Mouse (Mus musculus) liver, embryonic 11.5 days (tissue): ENCODE measurements around the gene Smc5. TPM values are rescaled to one million over a fixed set of nuclear protein-coding genes. Genes with fewer than 3 reads are reported as not detected.

Experiments used
- ATAC-seq: fragments of 200-750 bp; cut with Nextera tagmentation; replicated peaks from 2 replicates; pipeline ENCODE4 v1.8.0; 2017; ENCODE audit warnings: moderate number of reproducible peaks, mild to moderate bottlenecking, moderate TSS enrichment, moderate library complexity; ENCODE audit not compliant: low FRiP score
- DNase-seq: peaks from one replicate; pipeline ENCODE4 v3.0.0-alpha.2; 2017; ENCODE audit warnings: low spot score
- H3K27ac ChIP-seq: fragments of 300-500 bp; sonication (generic); 2 replicates; pipeline ENCODE4 v1.5.1; 2014; ENCODE audit warnings: mild to moderate bottlenecking, low read depth, low read length, control low read depth
- H3K27me3 ChIP-seq: fragments of 300-500 bp; sonication (generic); replicated peaks from 2 replicates; pipeline ENCODE4 v1.6.1; 2014; ENCODE audit warnings: low read length, mixed read lengths; ENCODE audit not compliant: control insufficient read depth, insufficient read depth
- H3K36me3 ChIP-seq: fragments of 300-500 bp; sonication (generic); 2 replicates; pipeline ENCODE4 v1.6.1; 2014; ENCODE audit warnings: mild to moderate bottlenecking, low read length, moderate library complexity, mixed read lengths; ENCODE audit not compliant: control insufficient read depth, insufficient read depth
- H3K4me1 ChIP-seq: fragments of 300-500 bp; sonication (generic); replicated peaks from 2 replicates; pipeline ENCODE4 v1.6.1; 2014; ENCODE audit warnings: low read length, mixed read lengths; ENCODE audit not compliant: control insufficient read depth, insufficient read depth
- H3K4me2 ChIP-seq: fragments of 300-500 bp; sonication (generic); 2 replicates; pipeline ENCODE4 v1.6.1; 2014; ENCODE audit warnings: mild to moderate bottlenecking, control low read depth, moderate library complexity
- H3K4me3 ChIP-seq: fragments of 300-500 bp; sonication (generic); 2 replicates; pipeline ENCODE4 v1.5.1; 2014; ENCODE audit warnings: low read depth, low read length, control low read depth
- H3K9ac ChIP-seq: fragments of 300-500 bp; sonication (generic); 2 replicates; pipeline ENCODE4 v1.6.1; 2014; ENCODE audit warnings: low read depth, low read length, control low read depth
- H3K9me3 ChIP-seq: fragments of 300-500 bp; sonication (generic); 2 replicates; pipeline ENCODE4 v1.6.1; 2016; ENCODE audit warnings: low read length, inconsistent platforms, mixed read lengths; ENCODE audit not compliant: control insufficient read depth
- WGBS: fragments of 180-500 bp; shearing (Covaris S2); extraction: QIAGEN DNeasy Blood & Tissue Kit; methylation state at CpG from one replicate; pipeline ENCODE4 v1.1.7; 2014; 5-methylcytosine and 5-hydroxymethylcytosine counted together
- polyA plus RNA-seq: library from polyadenylated mRNA; unstranded; fragments of >200 nt; fragmentation: Nextera tagmentation; extraction: Ambion mirVana; gene quantifications from 2 replicates; pipeline ENCODE4 v1.2.1, GENCODE M21; 2014

Smc5 gene
- polyA plus RNA-seq = 32.4 and 33.9 TPM in 2 replicates

- ATAC-seq = peak; percentile 96
- H3K4me2 ChIP-seq = peak within 1 kb of the TSS; percentile 85
- WGBS = under 1% methylated on average over 69 of the region's 69 CpGs
- H3K9me3 ChIP-seq = no peaks in the 10 kb centered on the region
- DNase-seq = peak; percentile 91
- no peaks in the 10 kb centered on the region for H3K27me3 ChIP-seq
- H3K4me3 ChIP-seq = peak within 1 kb of the TSS; percentile 88
- peaks cover 7% of the 10 kb centered on the region for H3K4me1 ChIP-seq
- H3K9ac ChIP-seq = peak within 1 kb of the TSS; percentile 96
- H3K27ac ChIP-seq = peak within 1 kb of the TSS; percentile 78
- H3K36me3 ChIP-seq = peaks cover 4% of the 10 kb centered on the region; the same call in 1 of the 2 replicates
Observed at GRCm38 (mm10) chr19:23273355-23274053, at the start of gene Smc5. TSS of gene Smc5 (minus strand) at chr19:23273897.

GRCm38 (mm10) chr19:23323107-23323506 is 49.4 kb upstream of the Smc5 start:
- H3K27me3 ChIP-seq = no peaks in the 10 kb centered on the region
- no peak overlapping the region for H3K4me3 ChIP-seq
- H3K4me1 ChIP-seq = no peaks in the 10 kb centered on the region
- no peak overlapping the region for H3K27ac ChIP-seq
- 42% methylated on average over 3 of the region's 3 CpGs for WGBS
- no peak overlapping the region for H3K9ac ChIP-seq
- no peaks in the 10 kb centered on the region for H3K36me3 ChIP-seq
- H3K9me3 ChIP-seq = no peaks in the 10 kb centered on the region
- H3K4me2 ChIP-seq = no peak overlapping the region
- no peak for DNase-seq
- ATAC-seq = no peak

- Histone ChIP-seq H3K9me3 (no peaks in the 10 kb centered on the region), H3K27ac (no peak overlapping the region), H3K4me2 (no peak overlapping the region), H3K9ac (no peak overlapping the region), H3K27me3 (no peaks in the 10 kb centered on the region), H3K4me3 (no peak overlapping the region), H3K4me1 (no peaks in the 10 kb centered on the region), H3K36me3 (no peaks in the 10 kb centered on the region)
- ATAC-seq (no peak), DNase-seq (no peak)
- 75% methylated on average over 5 of the region's 5 CpGs for WGBS
Observed at GRCm38 (mm10) chr19:23317989-23318358, 44.3 kb upstream of the Smc5 start.

- no peak for DNase-seq
- 65% methylated on average over 5 of the region's 5 CpGs for WGBS
Observed at GRCm38 (mm10) chr19:23317295-23317988, 43.7 kb upstream of the Smc5 start.

GRCm38 (mm10) chr19:23316851-23317250 is 43.2 kb upstream of the Smc5 start:
- Histone ChIP-seq H3K9ac (no peak overlapping the region), H3K27ac (no peak overlapping the region), H3K4me3 (no peak overlapping the region), H3K9me3 (no peaks in the 10 kb centered on the region), H3K4me1 (no peaks in the 10 kb centered on the region), H3K36me3 (no peaks in the 10 kb centered on the region), H3K4me2 (no peak overlapping the region), H3K27me3 (no peaks in the 10 kb centered on the region)
- DNase-seq (no peak), ATAC-seq (no peak)
- 83% methylated on average over 5 of the region's 5 CpGs for WGBS

More at GRCm38 (mm10) chr19:23317295-23317988, 43.7 kb upstream of the Smc5 start:
- Histone ChIP-seq H3K4me2 (no peak overlapping the region), H3K27me3 (no peaks in the 10 kb centered on the region), H3K9me3 (no peaks in the 10 kb centered on the region), H3K36me3 (no peaks in the 10 kb centered on the region), H3K9ac (no peak overlapping the region), H3K4me3 (no peak overlapping the region), H3K27ac (no peak overlapping the region), H3K4me1 (no peaks in the 10 kb centered on the region)
- ATAC-seq = no peak

GRCm38 (mm10) chr19:23309979-23310378 is 36.3 kb upstream of the Smc5 start:
- H3K9ac ChIP-seq = no peak overlapping the region
- 82% methylated on average over 2 of the region's 2 CpGs for WGBS
- no peaks in the 10 kb centered on the region for H3K27me3 ChIP-seq
- H3K9me3 ChIP-seq = no peaks in the 10 kb centered on the region
- DNase-seq (no peak), ATAC-seq (no peak)
- no peak overlapping the region for H3K4me2 ChIP-seq
- no peaks in the 10 kb centered on the region for H3K36me3 ChIP-seq
- no peaks in the 10 kb centered on the region for H3K4me1 ChIP-seq
- H3K27ac ChIP-seq = no peak overlapping the region
- H3K4me3 ChIP-seq = no peak overlapping the region

- Histone ChIP-seq H3K9me3 (no peaks in the 10 kb centered on the region), H3K4me1 (no peaks in the 10 kb centered on the region), H3K27me3 (no peaks in the 10 kb centered on the region), H3K9ac (no peak overlapping the region), H3K4me2 (no peak overlapping the region), H3K4me3 (no peak overlapping the region), H3K36me3 (no peaks in the 10 kb centered on the region), H3K27ac (no peak overlapping the region)
- DNase-seq (no peak), ATAC-seq (no peak)
- WGBS = 79% methylated on average over 7 of the region's 7 CpGs
Observed at GRCm38 (mm10) chr19:23306671-23307070, 33.0 kb upstream of the Smc5 start.

GRCm38 (mm10) chr19:23299987-23300386 is 26.3 kb upstream of the Smc5 start:
- no peaks in the 10 kb centered on the region for H3K9me3 ChIP-seq
- ATAC-seq = no peak
- H3K27ac ChIP-seq = no peak overlapping the region
- H3K27me3 ChIP-seq = no peaks in the 10 kb centered on the region
- no peak for DNase-seq
- no peak overlapping the region for H3K4me3 ChIP-seq
- no peaks in the 10 kb centered on the region for H3K4me1 ChIP-seq
- no peak overlapping the region for H3K9ac ChIP-seq
- no peaks in the 10 kb centered on the region for H3K36me3 ChIP-seq
- 82% methylated on average over 3 of the region's 3 CpGs for WGBS
- no peak overlapping the region for H3K4me2 ChIP-seq

GRCm38 (mm10) chr19:23298917-23299316 is 25.2 kb upstream of the Smc5 start:
- no peaks in the 10 kb centered on the region for H3K27me3 ChIP-seq
- 61% methylated on average over 1 of the region's 1 CpGs for WGBS
- H3K27ac ChIP-seq = no peak overlapping the region
- H3K4me1 ChIP-seq = no peaks in the 10 kb centered on the region
- H3K9me3 ChIP-seq = no peaks in the 10 kb centered on the region
- H3K36me3 ChIP-seq = no peaks in the 10 kb centered on the region
- no peak overlapping the region for H3K9ac ChIP-seq
- H3K4me3 ChIP-seq = no peak overlapping the region
- DNase-seq (no peak), ATAC-seq (no peak)
- H3K4me2 ChIP-seq = no peak overlapping the region
